Mouse (Mus musculus): ENCODE data around the gene Slc45a2.

- TF ChIP-seq GATA1 (IDR thresholded peaks at IDR 0.05; ENCODE audit: low read length) (no peak), TAL1 (IDR thresholded peaks at IDR 0.05; ENCODE audit: low read length) (no peak)
Observed at GRCm38 (mm10) chr15:11066299-11066698, 65.8 kb downstream of the Slc45a2 start.

Data from erythroblast, embryonic 14.5 days (primary cell).